Mouse (Mus musculus) naive thymus-derived CD4-positive, alpha-beta T cell, adult 5 months (primary cell): ENCODE measurements around the gene Tmem202. TPM values are rescaled to one million over a fixed set of nuclear protein-coding genes. Genes with fewer than 3 reads are reported as not detected.

Experiments used
- polyA plus RNA-seq: library from polyadenylated mRNA; unstranded; fragments of 100-300 nt; shearing (Covaris generic); gene quantifications from one replicate; pipeline ENCODE4 v1.2.1, GENCODE M21; 2017

Gene Tmem202
- polyA plus RNA-seq = 0.31 TPM

GRCm38 (mm10) chr9:59539441-59540137 is at the start of gene Tmem202, which contains the start of gene Hexa:
Tmem202 (minus strand) TSS chr9:59539847.
Hexa (plus strand) TSS chr9:59539540.

GRCm38 (mm10) chr9:59577844-59578504 is 38.3 kb upstream of the Tmem202 start, which contains the start of gene Celf6:
Celf6 (plus strand) TSS chr9:59577917.

DNA sequence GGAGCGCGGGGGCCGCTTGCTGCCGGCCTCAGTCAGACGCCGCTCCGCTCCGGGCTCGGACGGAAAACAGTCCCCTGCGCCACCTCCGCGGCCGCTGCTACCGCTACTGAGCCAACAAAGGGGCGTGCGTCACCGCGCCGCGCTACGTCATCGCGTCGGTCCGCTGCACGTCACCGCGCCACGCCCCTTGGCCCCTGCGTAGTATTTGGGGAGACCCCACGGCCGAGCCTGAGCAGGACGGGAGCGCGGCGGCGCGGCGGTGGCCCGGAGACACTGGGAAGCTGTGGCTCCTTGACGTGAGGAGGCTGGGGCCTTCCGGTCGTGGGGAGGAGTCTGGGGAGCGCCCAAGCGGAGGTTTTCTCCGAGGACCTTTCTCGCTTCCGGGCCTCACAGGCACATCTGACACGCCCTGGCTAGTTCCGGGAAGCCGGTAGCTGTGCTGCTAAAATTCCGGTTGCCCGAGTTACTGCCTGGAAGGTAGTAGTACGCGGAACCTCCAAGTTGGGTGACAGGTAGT is 53.0 kb downstream of the Tmem202 start, which contains the start of gene Arih1:
Gene Arih1, minus strand, starts transcription at position 70 of the 517 bp plus-strand sequence.

Other genes starting within 250 kb of the Tmem202 start
- 84.1 TPM for gene Adpgk, start 248.3 kb downstream of the Tmem202 start, polyA plus RNA-seq
- 8.4 TPM for gene Bbs4, start 186.3 kb downstream of the Tmem202 start, polyA plus RNA-seq
- gene Arih1, start 53.2 kb downstream of the Tmem202 start, polyA plus RNA-seq = 186 TPM
- gene Hexa, start 307 bp downstream of the Tmem202 start, polyA plus RNA-seq = 43.7 TPM
- not detected for gene Celf6, start 38.1 kb upstream of the Tmem202 start, polyA plus RNA-seq
- gene Parp6, start 77.4 kb upstream of the Tmem202 start, polyA plus RNA-seq = 73.5 TPM
- 693 TPM for gene Pkm, start 116.5 kb upstream of the Tmem202 start, polyA plus RNA-seq
- gene Gramd2, start 140.3 kb upstream of the Tmem202 start, polyA plus RNA-seq = not detected
- gene Senp8, start 210.9 kb upstream of the Tmem202 start, polyA plus RNA-seq = 1.4 TPM
- 18.8 TPM for gene Myo9a, start 211.0 kb upstream of the Tmem202 start, polyA plus RNA-seq